Mouse (Mus musculus) myocyte (in vitro differentiated cells): Measurements from ENCODE around the gene Klhl18.

Source experiments
- E2F4 ChIP-seq: IDR thresholded peaks from one replicate; pipeline ENCODE4 v1.6.1; 2011; ENCODE audit warnings: mild to moderate bottlenecking, control low read depth, moderate library complexity; ENCODE audit not compliant: insufficient read depth
- MAX ChIP-seq: IDR thresholded peaks from one replicate; pipeline ENCODE4 v1.6.1; 2011; ENCODE audit warnings: low read depth, mild to moderate bottlenecking, control low read depth
- MYOG ChIP-seq, 3 experiments: IDR thresholded peaks; one replicate each; pipeline ENCODE4 v1.6.1; 2011; ENCODE audit warnings: control low read depth in 2 of 3, low read depth in 2 of 3, mild to moderate bottlenecking in 2 of 3; ENCODE audit not compliant: insufficient read length in 2 of 3, control insufficient read depth in 1 of 3, insufficient read depth in 1 of 3
- POLR2A ChIP-seq: IDR thresholded peaks from one replicate; pipeline ENCODE4 v1.6.1; 2011; ENCODE audit warnings: low read depth, mild to moderate bottlenecking, control low read depth, moderate library complexity; ENCODE audit not compliant: insufficient read length
- POLR2AphosphoS2 ChIP-seq: IDR thresholded peaks from one replicate; pipeline ENCODE4 v1.6.1; 2011; ENCODE audit warnings: low read depth, control low read depth; ENCODE audit not compliant: insufficient read length
- TCF12 ChIP-seq: IDR thresholded peaks from one replicate; pipeline ENCODE4 v1.6.1; 2011; ENCODE audit warnings: mild to moderate bottlenecking, control low read depth; ENCODE audit not compliant: poor library complexity, insufficient read depth, severe bottlenecking
- USF1 ChIP-seq: IDR thresholded peaks from one replicate; pipeline ENCODE4 v1.6.1; 2011; ENCODE audit warnings: low read depth, mild to moderate bottlenecking, control low read depth, moderate library complexity

- TF ChIP-seq POLR2A (no peak), USF1 (no peak), MAX (no peak), POLR2AphosphoS2 (peak; percentile 41), E2F4 (no peak), MYOG (IDR thresholded peaks at IDR 0.05; ENCODE audit: control insufficient read depth in 1 of 3, insufficient read depth in 1 of 3, insufficient read length in 2 of 3, low read depth in 2 of 3) (no peak), TCF12 (no peak)
Measured at GRCm38 (mm10) chr9:110381292-110381691, 95.2 kb downstream of the Klhl18 start.
